In genomic region chr17:14252456-14252855, GRCm38 (mm10) we compare ENCODE assay signal across 17 mouse cellular contexts. TPM values are rescaled to one million over a fixed set of nuclear protein-coding genes. Genes with fewer than 3 reads are reported as not detected.
A peak's percentile ranks its signal among the peaks of the same experiment; 100 is the strongest.
DNase-seq lines count a peak whose midpoint lies in the region; ATAC-seq and TF ChIP-seq lines count a peak whose summit lies in the region.
"Had no signal": no experiment of that assay in that cellular context is flagged by ENCODE, and none has a peak within 500 bp of the region (broad histone marks: within the 10 kb centered on the region; RNA-seq: fewer than 3 reads in every experiment).

No protein-coding gene starts in this region.

- DNase-seq in lung, postnatal 0 days (ENCODE audit: low spot score): peak; percentile 47
- no peak for DNase-seq in lung, adult 2 months
- DNase-seq in heart, postnatal 10 days: peak; percentile 45 to 62
- DNase-seq in cerebellum, adult 2 months: no peak
- no peak for DNase-seq in testis, postnatal 10 days (ENCODE audit: low spot score)
- DNase-seq in B cell, adult 2 months: no peak
- DNase-seq: adrenal gland, postnatal 14 days; cerebellum, postnatal 10 days; kidney, adult 11 months; right cerebral cortex, postnatal 14 days had no signal

- ATAC-seq in erythroblast, adult 5-6 weeks (replicated peaks; ENCODE audit: low FRiP score, poor library complexity, severe bottlenecking): no peak
- no peak for ATAC-seq in lung, postnatal 0 days
- ATAC-seq: midbrain, embryonic 13.5 days had no signal

- no peak for TF ChIP-seq EP300 in lung, postnatal 0 days (IDR thresholded peaks at IDR 0.05)

- no peak overlapping the region for H3K4me2 ChIP-seq in lung, postnatal 0 days (replicated peaks; ENCODE audit: low read depth, low read length)
- H3K4me2 ChIP-seq: hindbrain, embryonic 12.5 days; limb, embryonic 13.5 days; lung, embryonic 15.5 days; midbrain, embryonic 13.5 days had no signal

- 32% methylated on average over 7 of the region's 7 CpGs for WGBS in lung, postnatal 0 days
- WGBS in lung, adult 2 months: 43% methylated on average over 7 of the region's 7 CpGs
- WGBS in cerebellum, adult 2 months: 82% methylated on average over 7 of the region's 7 CpGs

- intact Hi-C loops in heart, postnatal 10 days (cut with DNase I): no loop called here

- no peak for TF ChIP-seq POLR2A in lung, adult 2 months (IDR thresholded peaks at IDR 0.05; ENCODE audit: borderline replicate concordance, extremely low read depth, low read depth, low read length)
- no peak for TF ChIP-seq POLR2A in cerebellum, adult 2 months (IDR thresholded peaks at IDR 0.05; ENCODE audit: borderline replicate concordance, insufficient read depth, low read length)

- no peak for TF ChIP-seq CTCF in lung, postnatal 0 days (IDR thresholded peaks at IDR 0.05)
- TF ChIP-seq CTCF in lung, adult 2 months (IDR thresholded peaks at IDR 0.05; ENCODE audit: insufficient read depth, low read length): no peak
- TF ChIP-seq CTCF in cerebellum, adult 2 months (IDR thresholded peaks at IDR 0.05; ENCODE audit: borderline replicate concordance, insufficient read depth, low read depth, low read length): no peak

- H3K27me3 ChIP-seq in erythroblast, embryonic 14.5 days (ENCODE audit: control insufficient read depth): peaks cover 3% of the 10 kb centered on the region; the same call in 1 of the 2 replicates
- H3K27me3 ChIP-seq in lung, postnatal 0 days (replicated peaks; ENCODE audit: insufficient read depth, low read length): no peaks in the 10 kb centered on the region
- H3K27me3 ChIP-seq in cerebellum, adult 2 months (ENCODE audit: control insufficient read depth, insufficient read depth, low read length): no peaks in the 10 kb centered on the region
- H3K27me3 ChIP-seq: lung, embryonic 15.5 days; midbrain, embryonic 13.5 days had no signal

- H3K4me3 ChIP-seq in erythroblast, embryonic 14.5 days (replicated peaks): peak overlapping the region; percentile 29
- no peak overlapping the region for H3K4me3 ChIP-seq in lung, postnatal 0 days (ENCODE audit: low read depth, low read length)
- no peak overlapping the region for H3K4me3 ChIP-seq in lung, adult 2 months (replicated peaks; ENCODE audit: extremely low read depth, low read depth, low read length)
- H3K4me3 ChIP-seq in cerebellum, adult 2 months (replicated peaks; ENCODE audit: insufficient read depth, low read depth, low read length): no peak overlapping the region
- H3K4me3 ChIP-seq: forebrain, embryonic 10.5 days; hindbrain, embryonic 12.5 days; limb, embryonic 13.5 days; lung, embryonic 15.5 days; midbrain, embryonic 13.5 days had no signal

- H3K36me3 ChIP-seq in erythroblast, embryonic 14.5 days (ENCODE audit: control insufficient read depth): no peaks in the 10 kb centered on the region
- no peaks in the 10 kb centered on the region for H3K36me3 ChIP-seq in lung, postnatal 0 days (ENCODE audit: insufficient read depth, low read length)
- H3K36me3 ChIP-seq: forebrain, embryonic 10.5 days; hindbrain, embryonic 12.5 days; limb, embryonic 13.5 days; lung, embryonic 15.5 days; midbrain, embryonic 13.5 days had no signal

- H3K4me1 ChIP-seq in erythroblast, embryonic 14.5 days (ENCODE audit: control insufficient read depth): peaks cover 68% of the 10 kb centered on the region
- no peaks in the 10 kb centered on the region for H3K4me1 ChIP-seq in lung, postnatal 0 days (ENCODE audit: insufficient read depth, low read depth, low read length)
- no peaks in the 10 kb centered on the region for H3K4me1 ChIP-seq in lung, adult 2 months (ENCODE audit: control insufficient read depth, insufficient read depth, low read length)
- peaks cover 16% of the 10 kb centered on the region for H3K4me1 ChIP-seq in cerebellum, adult 2 months (ENCODE audit: control insufficient read depth, insufficient read depth, low read length)
- H3K4me1 ChIP-seq: forebrain, embryonic 10.5 days; hindbrain, embryonic 12.5 days; midbrain, embryonic 13.5 days had no signal

- H3K9ac ChIP-seq in lung, postnatal 0 days (replicated peaks; ENCODE audit: low read depth): no peak overlapping the region
- H3K9ac ChIP-seq: hindbrain, embryonic 12.5 days; limb, embryonic 13.5 days; lung, embryonic 15.5 days; midbrain, embryonic 13.5 days had no signal

- no peaks in the 10 kb centered on the region for H3K9me3 ChIP-seq in erythroblast, embryonic 14.5 days (ENCODE audit: control insufficient read depth, low read length)
- no peaks in the 10 kb centered on the region for H3K9me3 ChIP-seq in lung, postnatal 0 days (ENCODE audit: low read length)
- H3K9me3 ChIP-seq: forebrain, embryonic 10.5 days; hindbrain, embryonic 12.5 days; limb, embryonic 13.5 days; lung, embryonic 15.5 days; midbrain, embryonic 13.5 days had no signal

- no peak overlapping the region for H3K27ac ChIP-seq in lung, postnatal 0 days (ENCODE audit: low read length)
- no peak overlapping the region for H3K27ac ChIP-seq in cerebellum, adult 2 months (ENCODE audit: insufficient read depth, low read length)
- H3K27ac ChIP-seq: forebrain, embryonic 10.5 days; hindbrain, embryonic 12.5 days; limb, embryonic 13.5 days; lung, embryonic 15.5 days; midbrain, embryonic 13.5 days had no signal

RNA-seq across cellular contexts. Expression of gene Smoc2, which starts 26.9 kb away (rescaled TPM):
- polyA plus RNA-seq in erythroblast, embryonic 14.5 days (2012): 0.10 and 0.24 TPM in 2 replicates
- total RNA-seq in erythroblast, adult 5-6 weeks (2015; ENCODE audit: low replicate concordance): 2.1 TPM in 1 of 2 replicates, not detected in the other
- total RNA-seq in erythroblast, adult 5-6 weeks (2017; ENCODE audit: low replicate concordance): 0.98 TPM in 1 of 2 replicates, not detected in the other
- polyA plus RNA-seq in lung, postnatal 0 days (2015; fragmentation: Nextera tagmentation; extraction: Ambion mirVana): 31.8 and 32.2 TPM in 2 replicates
- 21.9 and 24.1 TPM in 2 replicates for polyA plus RNA-seq in lung, adult 2 months (2012; rRNA removed)
- 10 to 100 TPM; 43.1 to 44.3 TPM for total RNA-seq in heart, postnatal 10 days (2021)
- polyA plus RNA-seq in cerebellum, adult 2 months (2012; rRNA removed): 1.1 and 1.6 TPM in 2 replicates

RNA-seq across cellular contexts. Expression of gene Dact2, which starts 48.4 kb away (rescaled TPM):
- polyA plus RNA-seq in erythroblast, embryonic 14.5 days (2012): not detected in 2 replicates
- not detected in 2 replicates for total RNA-seq in erythroblast, adult 5-6 weeks (2015; ENCODE audit: low replicate concordance)
- 1.1 TPM in 1 of 2 replicates, not detected in the other for total RNA-seq in erythroblast, adult 5-6 weeks (2017; ENCODE audit: low replicate concordance)
- polyA plus RNA-seq in lung, postnatal 0 days (2015; fragmentation: Nextera tagmentation; extraction: Ambion mirVana): 2.5 and 2.6 TPM in 2 replicates
- polyA plus RNA-seq in lung, adult 2 months (2012; rRNA removed): 3.0 and 3.3 TPM in 2 replicates
- 1 to 10 TPM; 2.3 to 2.7 TPM for total RNA-seq in heart, postnatal 10 days (2021)
- polyA plus RNA-seq in cerebellum, adult 2 months (2012; rRNA removed): 6.5 and 7.2 TPM in 2 replicates

Comparison
In these comparisons a context has a peak if more than half of its experiments do, and no peak if none do; other contexts are left out.
1. DNase-seq: peak in lung, postnatal 0 days (single experiment) and heart, postnatal 10 days (2 of 2); none in lung, adult 2 months (single experiment), cerebellum, adult 2 months (0 of 2), testis, postnatal 10 days (single experiment) and B cell, adult 2 months (0 of 2).